Mouse (Mus musculus) midbrain, postnatal 0 days (tissue): ENCODE data around the gene Irf2bpl. TPM values are rescaled to one million over a fixed set of nuclear protein-coding genes. Genes with fewer than 3 reads are reported as not detected.

Experiments used
- ATAC-seq: fragments of 200-750 bp; cut with Nextera tagmentation; 2 replicates; pipeline ENCODE4 v1.8.0; 2017; ENCODE audit warnings: moderate number of reproducible peaks, mild to moderate bottlenecking, moderate TSS enrichment, moderate library complexity; ENCODE audit not compliant: low FRiP score
- DNase-seq: peaks from one replicate; pipeline ENCODE4 v3.0.0-alpha.2; 2015; ENCODE audit warnings: low spot score
- H3K27ac ChIP-seq: fragments of 300-500 bp; sonication (generic); 2 replicates; pipeline ENCODE4 v1.5.1; 2014; ENCODE audit warnings: low read depth, mild to moderate bottlenecking, low read length, mixed read lengths
- H3K27me3 ChIP-seq: fragments of 300-500 bp; sonication (generic); 2 replicates; pipeline ENCODE4 v1.6.1; 2014; ENCODE audit warnings: low read length, control low read depth, mixed read lengths; ENCODE audit not compliant: insufficient read depth
- H3K36me3 ChIP-seq: fragments of 300-500 bp; sonication (generic); 2 replicates; pipeline ENCODE4 v1.6.1; 2014; ENCODE audit warnings: low read length, control low read depth, mixed read lengths; ENCODE audit not compliant: insufficient read depth
- H3K4me1 ChIP-seq: fragments of 300-500 bp; sonication (generic); 2 replicates; pipeline ENCODE4 v1.6.1; 2014; ENCODE audit warnings: mild to moderate bottlenecking, control low read depth, antibody characterized with exemption, low read length, mixed read lengths; ENCODE audit not compliant: insufficient read depth
- H3K4me2 ChIP-seq: fragments of 300-500 bp; sonication (generic); 2 replicates; pipeline ENCODE4 v1.6.1; 2014; ENCODE audit warnings: low read depth, mild to moderate bottlenecking, low read length, mixed read lengths; ENCODE audit not compliant: poor library complexity, severe bottlenecking
- H3K4me3 ChIP-seq: fragments of 300-500 bp; sonication (generic); 2 replicates; pipeline ENCODE4 v1.5.1; 2014; ENCODE audit warnings: low read depth, mild to moderate bottlenecking, low read length, moderate library complexity
- H3K9ac ChIP-seq: fragments of 300-500 bp; sonication (generic); replicated peaks from 2 replicates; pipeline ENCODE4 v1.6.1; 2014; ENCODE audit warnings: mild to moderate bottlenecking, low read length, moderate library complexity, mixed read lengths; ENCODE audit not compliant: poor library complexity, severe bottlenecking
- H3K9me3 ChIP-seq: fragments of 300-500 bp; sonication (generic); 2 replicates; pipeline ENCODE4 v1.6.1; 2016; ENCODE audit warnings: low read length, control low read depth
- CTCF ChIP-seq: IDR thresholded peaks from 2 replicates; pipeline ENCODE4 v1.5.1; 2016; ENCODE audit warnings: antibody characterized with exemption, mild to moderate bottlenecking
- WGBS: fragments of 180-500 bp; shearing (Covaris S2); extraction: QIAGEN DNeasy Blood & Tissue Kit; methylation state at CpG from one replicate; pipeline ENCODE4 v1.1.7; 2014; 5-methylcytosine and 5-hydroxymethylcytosine counted together
- polyA plus RNA-seq: library from polyadenylated mRNA; unstranded; fragments of >200 nt; fragmentation: Nextera tagmentation; extraction: Ambion mirVana; gene quantifications from 2 replicates; pipeline ENCODE4 v1.2.1, GENCODE M21; 2015
- total RNA-seq: library from RNA; depleted of rRNA; stranded (reverse); fragments of >200 nt; gene quantifications from 2 replicates; pipeline ENCODE4 v1.2.3, GENCODE M21; 2014

Irf2bpl gene
- total and polyA plus RNA-seq, 2 experiments from 2014 or later, result 86.2 to 191 TPM

DNA sequence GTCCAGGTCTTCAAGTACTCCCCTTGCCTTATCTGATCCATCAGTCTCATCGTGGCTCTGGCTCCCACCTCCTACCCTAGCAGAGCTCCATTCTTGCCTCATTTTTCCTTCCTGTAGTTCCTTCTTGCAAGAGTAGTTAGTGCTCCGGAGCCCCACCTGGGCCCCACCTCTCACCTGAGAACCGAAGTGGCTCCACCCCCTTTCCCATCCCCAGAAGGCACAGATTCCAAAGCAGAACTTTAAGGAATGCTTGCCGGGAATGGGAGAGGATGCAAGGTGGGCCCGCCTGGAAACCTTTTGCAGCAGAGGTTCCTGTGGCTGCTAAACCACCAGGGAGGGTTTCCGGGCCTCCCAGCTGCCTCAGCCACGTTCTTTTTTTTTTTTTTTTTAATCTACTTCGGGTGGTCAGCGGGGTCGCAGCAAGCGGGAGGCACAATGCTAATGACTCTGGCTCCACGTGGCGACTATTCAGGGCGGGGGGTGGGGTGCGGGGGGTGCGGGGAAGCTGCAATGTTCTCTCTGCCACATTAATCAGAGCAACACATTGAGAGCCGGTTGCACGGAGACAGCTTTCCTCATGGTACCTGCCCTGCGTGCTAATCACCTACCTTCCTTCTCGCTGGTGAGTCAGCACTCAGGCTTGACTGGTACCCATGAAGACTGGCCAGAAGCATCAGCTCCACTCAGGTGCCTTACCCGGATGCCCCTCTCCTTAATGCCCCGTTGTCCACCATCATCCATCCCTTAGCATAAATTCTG lies 27.9 kb upstream of the Irf2bpl start:
- Histone ChIP-seq H3K27ac (peak overlapping the region; percentile 80), H3K4me3 (no peak overlapping the region), H3K9ac (no peak overlapping the region), H3K4me2 (no peak overlapping the region), H3K9me3 (no peaks in the 10 kb centered on the region), H3K4me1 (peaks cover 10% of the 10 kb centered on the region; the same call in 1 of the 2 replicates), H3K27me3 (no peaks in the 10 kb centered on the region), H3K36me3 (no peaks in the 10 kb centered on the region)
- 7% methylated on average over 22 of the region's 22 CpGs for WGBS
- DNase-seq (no peak), ATAC-seq (no peak; the same call in 1 of the 2 replicates)
- TF ChIP-seq CTCF, result no peak

DNA sequence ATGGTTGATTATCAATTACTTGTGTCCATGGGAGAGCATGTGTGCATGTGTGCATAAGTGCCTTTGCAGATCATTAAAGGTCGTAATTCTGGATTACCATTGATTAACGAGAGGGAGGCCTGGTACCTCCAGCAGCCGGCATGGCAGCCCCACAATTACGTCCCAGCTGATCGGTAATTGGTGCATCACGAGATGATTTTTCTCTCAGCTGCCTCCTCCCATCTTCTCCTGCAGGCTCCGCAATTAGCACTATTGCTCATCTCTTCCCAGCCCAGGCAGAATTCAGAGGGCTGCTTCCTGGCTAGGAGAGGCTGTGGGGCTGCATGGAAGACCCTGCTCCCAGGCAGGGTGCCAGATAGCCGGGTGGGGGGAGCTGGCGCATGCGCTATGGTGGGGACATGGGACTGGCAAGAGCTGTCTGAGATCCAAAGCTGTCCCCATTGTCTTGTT lies 26.9 kb upstream of the Irf2bpl start:
- Histone ChIP-seq H3K9ac (no peak overlapping the region), H3K4me1 (peaks cover 10% of the 10 kb centered on the region; the same call in 1 of the 2 replicates), H3K9me3 (no peaks in the 10 kb centered on the region), H3K36me3 (no peaks in the 10 kb centered on the region), H3K27me3 (no peaks in the 10 kb centered on the region), H3K4me2 (no peak overlapping the region), H3K4me3 (no peak overlapping the region), H3K27ac (peak overlapping the region; percentile 80)
- 18% methylated on average over 10 of the region's 10 CpGs for WGBS
- peak; percentile 92 for DNase-seq
- ATAC-seq, result peak; percentile 57
- TF ChIP-seq CTCF, result peak; percentile 4; the same call in 1 of the 2 replicates

DNA sequence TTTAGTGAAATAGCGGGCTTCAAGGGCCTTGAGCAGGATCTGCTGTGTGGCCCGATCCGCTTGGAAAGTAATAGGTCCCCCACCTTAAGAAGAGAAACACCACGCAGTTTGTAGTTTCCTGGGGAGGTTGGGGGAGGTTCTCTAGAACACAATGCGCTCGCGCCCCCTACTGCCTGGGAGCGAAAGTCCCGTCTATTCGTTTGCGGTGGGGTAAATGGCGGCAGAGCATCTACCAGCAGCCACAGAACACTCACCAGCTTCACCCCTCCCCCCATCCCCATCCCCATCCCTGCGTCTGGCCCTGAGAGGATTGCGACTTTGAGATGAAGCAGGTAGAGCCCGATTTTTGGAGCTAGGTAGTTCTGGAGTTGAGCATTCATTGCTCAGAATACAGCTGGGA lies 21.8 kb upstream of the Irf2bpl start:
- Histone ChIP-seq H3K4me3 (no peak overlapping the region), H3K4me2 (no peak overlapping the region), H3K27ac (no peak overlapping the region), H3K4me1 (no peaks in the 10 kb centered on the region), H3K36me3 (no peaks in the 10 kb centered on the region), H3K27me3 (no peaks in the 10 kb centered on the region), H3K9ac (no peak overlapping the region), H3K9me3 (no peaks in the 10 kb centered on the region)
- 6% methylated on average over 15 of the region's 15 CpGs for WGBS
- DNase-seq, result peak; percentile 80
- peak; percentile 72 for TF ChIP-seq CTCF
- no peak for ATAC-seq

DNA sequence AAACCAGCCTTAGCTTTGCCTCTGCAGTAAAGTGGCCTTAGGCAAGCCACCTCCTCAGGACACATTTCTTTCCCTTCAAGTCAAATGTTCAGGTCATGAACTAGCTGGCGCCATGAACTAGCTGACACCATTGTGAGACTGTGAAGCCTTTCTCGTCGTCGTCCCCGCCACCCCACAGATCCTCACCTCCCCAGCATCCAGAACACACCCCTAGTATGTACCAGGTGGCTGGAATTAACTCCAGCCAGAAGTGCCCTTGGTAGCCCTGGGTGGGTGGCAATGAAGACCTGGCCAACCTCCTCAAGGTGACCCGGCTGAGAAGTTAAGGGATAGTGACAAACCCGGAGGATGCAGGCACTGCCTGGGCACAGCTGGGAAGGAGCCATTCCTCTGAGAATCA lies 21.3 kb upstream of the Irf2bpl start:
- no peak for TF ChIP-seq CTCF
- Histone ChIP-seq H3K27ac (no peak overlapping the region), H3K4me2 (no peak overlapping the region), H3K27me3 (no peaks in the 10 kb centered on the region), H3K4me3 (no peak overlapping the region), H3K4me1 (no peaks in the 10 kb centered on the region), H3K9me3 (no peaks in the 10 kb centered on the region), H3K9ac (no peak overlapping the region), H3K36me3 (no peaks in the 10 kb centered on the region)
- ATAC-seq (no peak), DNase-seq (no peak)
- 66% methylated on average over 7 of the region's 7 CpGs for WGBS

DNA sequence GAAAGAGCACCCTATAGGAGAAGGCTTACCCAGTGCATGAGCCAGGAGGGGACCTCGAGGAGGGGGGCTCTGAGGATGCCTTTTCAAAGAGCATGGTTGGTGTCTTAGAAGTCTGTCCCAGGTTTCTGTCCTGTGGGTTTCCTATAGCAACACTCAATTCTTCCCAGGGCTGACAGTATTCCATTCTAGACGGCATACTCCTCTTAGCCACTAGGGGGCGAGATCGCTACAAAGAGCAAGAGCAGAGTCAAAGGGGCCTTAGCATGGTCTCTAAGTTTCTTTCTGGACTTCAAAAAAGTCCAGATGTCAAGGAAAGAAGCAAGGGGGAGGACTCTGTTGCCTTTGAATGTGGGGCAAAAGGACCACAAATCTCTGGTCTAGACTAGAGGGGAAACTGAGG lies 20.6 kb upstream of the Irf2bpl start:
- WGBS, result 11% methylated on average over 4 of the region's 4 CpGs
- no peak for ATAC-seq
- DNase-seq, result peak; percentile 57
- H3K4me2 ChIP-seq, result no peak overlapping the region
- H3K27me3 ChIP-seq, result no peaks in the 10 kb centered on the region
- no peaks in the 10 kb centered on the region for H3K4me1 ChIP-seq
- no peaks in the 10 kb centered on the region for H3K36me3 ChIP-seq
- H3K27ac ChIP-seq, result no peak overlapping the region
- H3K4me3 ChIP-seq, result no peak overlapping the region
- TF ChIP-seq CTCF, result peak; percentile 82
- H3K9ac ChIP-seq, result no peak overlapping the region
- no peaks in the 10 kb centered on the region for H3K9me3 ChIP-seq
